23 mouse cellular contexts compared by ENCODE assay signal in genomic region chr3:117927527-117927926, GRCm38 (mm10).
"Had no signal": no experiment of that assay in that cellular context is flagged by ENCODE, and none has a peak within 500 bp of the region (broad histone marks: within the 10 kb centered on the region; RNA-seq: fewer than 3 reads in every experiment).

No protein-coding gene starts in this region.

- H3K4me3 ChIP-seq: layer of hippocampus, adult 2 months; limb, embryonic 10.5 days; limb, embryonic 13.5 days; liver, embryonic 12.5 days; liver, embryonic 15.5 days; lung, embryonic 15.5 days; neural tube, embryonic 13.5 days had no signal

- H3K4me1 ChIP-seq: limb, embryonic 10.5 days; limb, embryonic 13.5 days; liver, embryonic 12.5 days; liver, embryonic 15.5 days; lung, embryonic 15.5 days; neural tube, embryonic 13.5 days had no signal

- H3K27me3 ChIP-seq: limb, embryonic 13.5 days; liver, embryonic 12.5 days; liver, embryonic 15.5 days; lung, embryonic 15.5 days; neural tube, embryonic 13.5 days had no signal

- DNase-seq: kidney, postnatal 25 days; layer of hippocampus, adult 9-11 months; liver; lung, adult 18-20 months; lung, postnatal 10 days; lung, postnatal 36 days; midbrain, embryonic 14.5 days; right cerebral cortex, adult 18-20 months; right cerebral cortex, postnatal 14 days; right cerebral cortex, postnatal 4 days; thymus, adult 2 months; thymus, postnatal 14 days; thymus, postnatal 4 days had no signal

- ATAC-seq: liver, embryonic 12.5 days had no signal

- H3K27ac ChIP-seq: kidney, postnatal 0 days; layer of hippocampus, adult 2 months; limb, embryonic 10.5 days; limb, embryonic 13.5 days; liver, embryonic 12.5 days; liver, embryonic 15.5 days; lung, embryonic 15.5 days; neural tube, embryonic 13.5 days; stomach, postnatal 0 days had no signal

- H3K36me3 ChIP-seq: limb, embryonic 10.5 days; limb, embryonic 13.5 days; liver, embryonic 12.5 days; liver, embryonic 15.5 days; lung, embryonic 15.5 days; neural tube, embryonic 13.5 days had no signal

- H3K9me3 ChIP-seq: limb, embryonic 10.5 days; limb, embryonic 13.5 days; liver, embryonic 12.5 days; liver, embryonic 15.5 days; lung, embryonic 15.5 days; neural tube, embryonic 13.5 days had no signal

- H3K9ac ChIP-seq: limb, embryonic 13.5 days; liver, embryonic 12.5 days; liver, embryonic 15.5 days; lung, embryonic 15.5 days; neural tube, embryonic 13.5 days had no signal

- H3K4me2 ChIP-seq: limb, embryonic 13.5 days; liver, embryonic 12.5 days; liver, embryonic 15.5 days; lung, embryonic 15.5 days; midbrain, embryonic 11.5 days; neural tube, embryonic 13.5 days had no signal
